Mouse (Mus musculus) cortical plate, adult 2 months (tissue): ENCODE results near the gene Ipo4. TPM values are rescaled to one million over a fixed set of nuclear protein-coding genes. Genes with fewer than 3 reads are reported as not detected.

Experiments
- H3K27ac ChIP-seq: fragments of 200-500 bp; 2 replicates; pipeline ENCODE4 v1.5.1; 2012; ENCODE audit warnings: low read length, control low read depth, inconsistent platforms; ENCODE audit not compliant: insufficient read depth
- H3K4me1 ChIP-seq: fragments of 200-500 bp; 2 replicates; pipeline ENCODE4 v1.6.1; 2011; ENCODE audit warnings: low read length; ENCODE audit not compliant: control insufficient read depth, insufficient read depth
- H3K4me3 ChIP-seq: fragments of 200-500 bp; 2 replicates; pipeline ENCODE4 v1.5.1; 2011; ENCODE audit warnings: mild to moderate bottlenecking, low read length, control low read depth; ENCODE audit not compliant: insufficient read depth
- CTCF ChIP-seq: fragments of 200-500 bp; IDR thresholded peaks from 2 replicates; pipeline ENCODE4 v1.5.1; 2011; ENCODE audit warnings: mild to moderate bottlenecking, control low read depth, low read length; ENCODE audit not compliant: insufficient read depth; ENCODE audit errors: extremely low read depth
- POLR2A ChIP-seq: fragments of 200-500 bp; IDR thresholded peaks from 2 replicates; pipeline ENCODE4 v1.6.1; 2011; ENCODE audit warnings: mild to moderate bottlenecking, low read length, control low read depth; ENCODE audit not compliant: insufficient read depth; ENCODE audit errors: extremely low read depth
- polyA plus RNA-seq: library from polyadenylated mRNA; depleted of rRNA; stranded (reverse); fragments of >200 nt; gene quantifications from 2 replicates; pipeline ENCODE4 v1.2.3, GENCODE M21; 2012; rRNA removed

The Ipo4 gene
- polyA plus RNA-seq, 1 experiment: 152 TPM

GRCm38 (mm10) chr14:55580731-55581130 is 55.0 kb downstream of the Ipo4 start:
- TF ChIP-seq POLR2A: 0 out of 2 replicates have a peak, but pooled peaks have one; percentile 5
- no peak for TF ChIP-seq CTCF
- Histone ChIP-seq H3K4me3 (no peak overlapping the region), H3K27ac (no peak overlapping the region), H3K4me1 (peaks cover 1% of the 10 kb centered on the region; the same call in 1 of the 2 replicates)

DNA sequence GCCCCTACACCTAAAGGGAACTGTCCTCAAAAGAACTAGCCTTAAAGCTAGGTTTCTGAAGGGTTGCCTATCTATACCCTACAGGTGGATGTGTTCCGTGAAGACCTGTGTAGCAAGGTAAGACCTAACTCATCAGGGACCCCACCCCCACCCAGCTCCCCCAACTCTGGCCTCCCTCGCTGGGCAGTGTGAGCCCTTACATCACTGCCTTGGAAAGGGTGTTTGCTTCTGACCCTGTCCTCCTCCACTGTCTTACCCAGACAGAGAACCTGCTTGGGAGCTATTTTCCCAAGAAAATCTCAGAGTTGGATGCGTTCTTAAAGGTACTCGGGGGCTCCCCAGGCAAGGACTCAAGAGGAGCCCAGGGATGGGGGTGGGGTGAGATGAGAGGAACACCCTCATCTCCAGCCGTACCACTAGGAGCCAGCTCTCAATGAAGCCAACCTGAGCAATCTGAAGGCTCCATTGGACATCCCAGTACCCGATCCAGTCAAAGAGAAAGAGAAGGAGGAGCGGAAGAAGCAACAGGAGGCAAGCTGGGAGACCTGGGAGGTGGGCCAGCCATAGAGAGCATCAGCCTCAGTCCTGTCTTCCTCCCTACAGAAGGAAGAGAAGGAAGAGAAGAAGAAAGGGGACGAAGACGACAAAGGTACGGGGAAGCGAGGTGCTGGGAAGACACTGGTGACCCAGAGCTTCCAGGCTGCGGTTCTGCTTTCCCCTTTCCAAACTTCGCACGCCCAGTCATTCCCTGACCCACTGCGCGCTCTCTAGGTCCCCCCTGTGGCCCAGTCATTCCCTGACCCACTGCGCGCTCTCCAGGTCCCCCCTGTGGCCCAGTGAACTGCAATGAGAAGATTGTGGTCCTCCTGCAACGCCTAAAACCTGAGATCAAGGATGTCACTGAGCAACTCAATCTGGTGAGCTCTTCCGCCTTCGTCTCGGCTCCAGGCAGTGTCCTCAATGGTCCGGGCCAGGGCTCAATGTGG is 56.0 kb downstream of the Ipo4 start:
- Histone ChIP-seq H3K27ac (no peak overlapping the region), H3K4me3 (no peak overlapping the region), H3K4me1 (peaks cover 1% of the 10 kb centered on the region; the same call in 1 of the 2 replicates)
- TF ChIP-seq POLR2A (no peak), CTCF (no peak)

- Histone ChIP-seq H3K4me3 (peak overlapping the region; percentile 56), H3K4me1 (peaks cover 1% of the 10 kb centered on the region; the same call in 1 of the 2 replicates)
- TF ChIP-seq POLR2A (no peak), CTCF (no peak)
Measured at GRCm38 (mm10) chr14:55578668-55579269, 57.0 kb downstream of the Ipo4 start.

DNA sequence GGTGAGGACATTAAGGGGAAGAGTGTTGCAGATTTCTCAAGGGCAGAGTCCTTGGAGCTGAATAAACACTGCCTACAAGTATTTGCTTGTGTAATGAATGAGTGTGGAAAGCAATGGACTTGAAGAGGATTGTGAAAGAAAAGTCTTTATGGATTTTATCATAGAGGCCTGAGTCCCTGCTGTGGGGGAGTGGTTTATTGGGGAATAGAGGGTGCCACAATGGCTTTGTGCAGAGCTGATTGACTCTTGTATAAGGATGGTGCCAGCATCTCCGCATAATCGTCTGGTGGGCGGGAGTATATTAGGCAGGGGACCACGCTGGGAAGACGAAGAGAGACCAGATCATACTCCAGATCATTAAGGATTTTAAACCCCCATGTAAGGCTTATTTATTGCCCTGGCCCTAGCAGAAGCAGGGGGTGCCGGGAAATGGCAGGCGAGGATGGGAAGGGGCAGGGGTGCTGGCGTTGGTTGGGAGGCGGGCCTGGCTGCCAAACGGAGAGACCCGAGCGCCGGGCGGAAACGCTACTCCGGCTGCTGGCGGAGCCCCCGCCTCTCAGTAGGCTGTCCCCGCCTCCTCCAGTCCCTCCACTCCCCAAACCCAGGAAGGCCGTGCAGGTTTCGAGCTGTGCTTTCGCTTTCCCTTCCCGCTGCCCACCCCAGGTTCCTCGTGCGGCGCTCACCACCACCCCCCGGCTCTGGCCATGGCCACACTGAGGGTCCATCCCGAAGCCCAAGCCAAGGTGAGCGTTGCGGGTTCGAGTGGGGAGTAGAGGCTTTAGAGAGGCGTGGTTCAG is 57.7 kb downstream of the Ipo4 start, which contains the start of gene Psme1:
Gene Psme1 (plus strand): TSS at position 253 of the 797 bp plus-strand sequence.
- H3K27ac ChIP-seq: peak within 1 kb of the TSS; percentile 67
- TF ChIP-seq POLR2A (0 out of 2 replicates have a peak, but pooled peaks have one; percentile 14), CTCF (no peak)
- H3K4me1 ChIP-seq: peaks cover 1% of the 10 kb centered on the region; the same call in 1 of the 2 replicates
- peak within 1 kb of the TSS; percentile 56 for H3K4me3 ChIP-seq

More at GRCm38 (mm10) chr14:55578668-55579269, 57.0 kb downstream of the Ipo4 start:
- H3K27ac ChIP-seq: peak overlapping the region; percentile 67

DNA sequence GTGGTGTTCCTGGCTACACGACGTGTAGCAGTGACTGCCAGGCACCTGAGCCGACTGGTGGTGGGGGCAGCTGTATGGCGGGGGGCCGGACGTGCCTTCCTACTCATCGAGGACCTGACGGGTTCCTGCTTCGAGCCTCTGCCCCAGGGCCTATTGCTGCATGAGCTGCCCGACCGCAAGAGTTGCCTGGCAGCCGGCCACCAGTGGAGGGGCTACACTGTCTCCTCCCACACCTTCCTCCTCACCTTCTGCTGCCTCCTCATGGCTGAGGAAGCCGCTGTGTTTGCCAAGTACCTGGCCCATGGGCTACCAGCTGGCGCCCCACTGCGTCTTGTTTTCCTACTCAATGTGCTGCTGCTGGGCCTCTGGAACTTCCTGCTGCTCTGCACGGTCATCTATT is 59.4 kb downstream of the Ipo4 start:
- peaks cover 1% of the 10 kb centered on the region; the same call in 1 of the 2 replicates for H3K4me1 ChIP-seq
- no peak overlapping the region for H3K4me3 ChIP-seq
- no peak overlapping the region for H3K27ac ChIP-seq
- TF ChIP-seq POLR2A: no peak
- no peak for TF ChIP-seq CTCF

DNA sequence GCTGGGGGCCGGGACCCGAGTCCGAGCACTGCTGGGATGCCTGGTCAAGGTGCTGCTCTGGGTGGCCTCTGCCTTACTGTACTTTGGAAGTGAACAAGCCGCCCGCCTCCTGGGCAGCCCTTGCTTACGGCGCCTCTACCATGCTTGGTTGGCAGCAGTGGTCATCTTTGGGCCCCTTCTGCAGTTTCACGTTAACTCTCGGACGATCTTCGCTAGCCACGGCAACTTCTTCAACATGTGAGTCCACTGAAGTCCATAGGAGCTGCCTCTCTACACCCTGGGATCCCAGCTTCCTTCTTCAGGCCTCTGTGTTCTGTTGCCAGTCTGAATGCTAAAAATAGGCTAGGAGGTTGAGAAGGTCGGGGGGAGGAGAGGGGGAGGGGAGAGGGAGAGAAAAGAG is 60.0 kb downstream of the Ipo4 start:
- H3K4me3 ChIP-seq: no peak overlapping the region
- H3K27ac ChIP-seq: no peak overlapping the region
- TF ChIP-seq POLR2A (no peak), CTCF (no peak)

More for the DNA sequence above, 60.0 kb downstream of the Ipo4 start:
- H3K4me1 ChIP-seq: peaks cover 1% of the 10 kb centered on the region; the same call in 1 of the 2 replicates

Other genes with a start within 250 kb of the Ipo4 start
- 14.3 and 16.0 TPM in 2 replicates for gene Dhrs4, start 157.2 kb downstream of the Ipo4 start, polyA plus RNA-seq
- 56.0 and 63.7 TPM in 2 replicates for gene Carmil3, start 145.3 kb downstream of the Ipo4 start, polyA plus RNA-seq
- gene Cpne6, start 125.5 kb downstream of the Ipo4 start, polyA plus RNA-seq: 195 and 268 TPM in 2 replicates
- 0.21 and 0.66 TPM in 2 replicates for gene Nrl, start 111.0 kb downstream of the Ipo4 start, polyA plus RNA-seq
- gene Pck2, start 95.7 kb downstream of the Ipo4 start, polyA plus RNA-seq: 27.2 and 35.7 TPM in 2 replicates
- 94.6 and 110 TPM in 2 replicates for gene Dcaf11, start 76.0 kb downstream of the Ipo4 start, polyA plus RNA-seq
- gene A730061H03Rik, start 75.6 kb downstream of the Ipo4 start, polyA plus RNA-seq: 0.86 and 1.7 TPM in 2 replicates
- gene Fitm1, start 60.3 kb downstream of the Ipo4 start, polyA plus RNA-seq: not detected in 2 replicates
- 50.2 and 61.4 TPM in 2 replicates for gene Psme1, start 57.8 kb downstream of the Ipo4 start, polyA plus RNA-seq
- 51.9 and 55.3 TPM in 2 replicates for gene Emc9, start 50.7 kb downstream of the Ipo4 start, polyA plus RNA-seq
- gene Psme2, start 44.8 kb downstream of the Ipo4 start, polyA plus RNA-seq: 37.3 and 44.5 TPM in 2 replicates
- 22.5 and 24.7 TPM in 2 replicates for gene Rnf31, start 44.2 kb downstream of the Ipo4 start, polyA plus RNA-seq
- 18.2 and 21.2 TPM in 2 replicates for gene Irf9, start 32.4 kb downstream of the Ipo4 start, polyA plus RNA-seq
- gene Rec8, start 17.9 kb downstream of the Ipo4 start, polyA plus RNA-seq: 5.0 and 5.8 TPM in 2 replicates
- gene Gm49378, start 1.9 kb upstream of the Ipo4 start, polyA plus RNA-seq: 6.5 and 6.6 TPM in 2 replicates
- gene Tm9sf1, start 7.8 kb upstream of the Ipo4 start, polyA plus RNA-seq: 30.8 and 33.7 TPM in 2 replicates
- gene Tssk4, start 14.2 kb upstream of the Ipo4 start, polyA plus RNA-seq: 0.79 and 1.0 TPM in 2 replicates
- gene Mdp1, start 24.6 kb upstream of the Ipo4 start, polyA plus RNA-seq: 46.8 and 47.9 TPM in 2 replicates
- gene Gmpr2, start 36.0 kb upstream of the Ipo4 start, polyA plus RNA-seq: 31.4 and 35.1 TPM in 2 replicates
- 346 and 353 TPM in 2 replicates for gene Nedd8, start 36.2 kb upstream of the Ipo4 start, polyA plus RNA-seq
- gene Tinf2, start 45.9 kb upstream of the Ipo4 start, polyA plus RNA-seq: 16.1 and 18.7 TPM in 2 replicates
- 0.04 and 0.08 TPM in 2 replicates for gene Tgm1, start 78.0 kb upstream of the Ipo4 start, polyA plus RNA-seq
- 64.7 and 67.9 TPM in 2 replicates for gene Rabggta, start 86.3 kb upstream of the Ipo4 start, polyA plus RNA-seq
- 117 TPM in 2 replicates for gene Dhrs1, start 109.7 kb upstream of the Ipo4 start, polyA plus RNA-seq
- 9.1 and 9.2 TPM in 2 replicates for gene Nop9, start 109.7 kb upstream of the Ipo4 start, polyA plus RNA-seq
- 16.9 and 18.2 TPM in 2 replicates for gene Cideb, start 122.5 kb upstream of the Ipo4 start, polyA plus RNA-seq
- gene Ltb4r2, start 125.5 kb upstream of the Ipo4 start, polyA plus RNA-seq: 0.15 and 0.17 TPM in 2 replicates
- gene Ltb4r1, start 130.0 kb upstream of the Ipo4 start, polyA plus RNA-seq: 0.25 and 0.45 TPM in 2 replicates
- gene Adcy4, start 148.1 kb upstream of the Ipo4 start, polyA plus RNA-seq: 3.4 and 4.4 TPM in 2 replicates
- 0.66 and 1.0 TPM in 2 replicates for gene Ripk3, start 152.9 kb upstream of the Ipo4 start, polyA plus RNA-seq
- 1.8 and 2.0 TPM in 2 replicates for gene Nfatc4, start 187.2 kb upstream of the Ipo4 start, polyA plus RNA-seq
- gene Nynrin, start 218.1 kb upstream of the Ipo4 start, polyA plus RNA-seq: 2.6 and 2.8 TPM in 2 replicates
- 0.42 and 0.68 TPM in 2 replicates for gene Cbln3, start 248.4 kb upstream of the Ipo4 start, polyA plus RNA-seq
- 11.4 TPM in 2 replicates for gene Khnyn, start 249.0 kb upstream of the Ipo4 start, polyA plus RNA-seq